In the genomic region with DNA sequence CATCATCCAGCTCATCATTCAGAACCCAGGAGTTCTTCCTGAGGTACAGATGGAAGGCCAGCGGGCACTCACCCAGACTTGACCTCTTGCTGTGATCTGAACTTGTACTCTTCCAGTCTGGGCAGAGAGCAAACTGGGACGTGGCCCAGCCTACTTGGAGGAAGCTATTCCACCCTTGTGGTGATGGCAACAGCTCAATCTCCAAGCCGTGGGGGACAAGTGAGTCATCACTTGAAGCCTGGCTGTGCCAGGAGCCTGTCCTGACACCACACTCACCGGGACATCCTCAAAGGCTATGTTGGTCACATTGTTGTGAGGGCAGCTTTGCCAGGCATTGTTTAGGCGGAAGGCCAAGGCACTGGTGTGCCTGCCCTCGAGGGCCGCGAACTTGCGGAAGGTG, we compare ENCODE assay signal across 15 mouse cellular contexts.
DNase-seq lines count a peak whose midpoint lies in the region; ATAC-seq lines count a peak whose summit lies in the region.
"Had no signal": no experiment of that assay in that cellular context is flagged by ENCODE, and none has a peak within 500 bp of the region (broad histone marks: within the 10 kb centered on the region; RNA-seq: fewer than 3 reads in every experiment).

No protein-coding gene starts in this region.

- H3K4me1 ChIP-seq in megakaryocyte, embryonic 14.5 days: peaks cover 76% of the 10 kb centered on the region
- H3K4me1 ChIP-seq in forebrain, embryonic 11.5 days (replicated peaks; ENCODE audit: control insufficient read depth, insufficient read depth, low read length): no peaks in the 10 kb centered on the region
- H3K4me1 ChIP-seq: embryonic facial prominence, embryonic 15.5 days; lung, embryonic 15.5 days had no signal

- H3K9me3 ChIP-seq in megakaryocyte, embryonic 14.5 days: no peaks in the 10 kb centered on the region
- no peaks in the 10 kb centered on the region for H3K9me3 ChIP-seq in forebrain, embryonic 11.5 days (ENCODE audit: control insufficient read depth, low read length)
- H3K9me3 ChIP-seq: embryonic facial prominence, embryonic 15.5 days; lung, embryonic 15.5 days had no signal

- no peak overlapping the region for H3K9ac ChIP-seq in forebrain, embryonic 11.5 days (ENCODE audit: low read length)
- H3K9ac ChIP-seq: embryonic facial prominence, embryonic 15.5 days; forebrain, postnatal 0 days; lung, embryonic 15.5 days had no signal

- peaks cover 1% of the 10 kb centered on the region for H3K27me3 ChIP-seq in megakaryocyte, embryonic 14.5 days (replicated peaks)
- no peaks in the 10 kb centered on the region for H3K27me3 ChIP-seq in forebrain, embryonic 11.5 days (ENCODE audit: control insufficient read depth, insufficient read depth, low read length)
- H3K27me3 ChIP-seq: embryonic facial prominence, embryonic 15.5 days; lung, embryonic 15.5 days had no signal

- peak overlapping the region; percentile 40 for H3K4me3 ChIP-seq in megakaryocyte, embryonic 14.5 days (replicated peaks)
- H3K4me3 ChIP-seq in forebrain, embryonic 11.5 days (ENCODE audit: low read depth, low read length): no peak overlapping the region
- H3K4me3 ChIP-seq: embryonic facial prominence, embryonic 15.5 days; lung, embryonic 15.5 days; myocyte had no signal

- ATAC-seq in megakaryocyte, adult 5-6 weeks (ENCODE audit: poor library complexity, severe bottlenecking): no peak
- ATAC-seq in forebrain, embryonic 11.5 days (replicated peaks; ENCODE audit: low FRiP score): no peak
- no peak for ATAC-seq in frontal cortex, adult (ENCODE audit: low TSS enrichment)
- ATAC-seq: forebrain, postnatal 0 days had no signal

- 89% methylated on average over 9 of the region's 9 CpGs for WGBS in forebrain, embryonic 11.5 days

- H3K4me2 ChIP-seq in forebrain, embryonic 11.5 days (ENCODE audit: low read depth, low read length, severe bottlenecking): no peak overlapping the region
- H3K4me2 ChIP-seq: embryonic facial prominence, embryonic 15.5 days; liver, embryonic 11.5 days; lung, embryonic 15.5 days; midbrain, embryonic 11.5 days had no signal

- H3K27ac ChIP-seq in forebrain, embryonic 11.5 days (ENCODE audit: low read depth, low read length): no peak overlapping the region
- H3K27ac ChIP-seq: embryonic facial prominence, embryonic 15.5 days; lung, embryonic 15.5 days had no signal

- H3K36me3 ChIP-seq in megakaryocyte, embryonic 14.5 days (replicated peaks; ENCODE audit: low read length): peaks cover 50% of the 10 kb centered on the region
- no peaks in the 10 kb centered on the region for H3K36me3 ChIP-seq in forebrain, embryonic 11.5 days (ENCODE audit: control insufficient read depth, insufficient read depth, low read length)
- H3K36me3 ChIP-seq: embryonic facial prominence, embryonic 15.5 days; lung, embryonic 15.5 days had no signal

- peak; percentile 5 for DNase-seq in adrenal gland, postnatal 25 days
- no peak for DNase-seq in adrenal gland, adult 18-20 months (ENCODE audit: low spot score in 2 of 2)
- peak; percentile 95 to 98 for DNase-seq in cerebellum, postnatal 36 days
- DNase-seq in right cerebral cortex, postnatal 10 days (ENCODE audit: low spot score in 2 of 2): no peak
- no peak for DNase-seq in forebrain, embryonic 11.5 days (ENCODE audit: low spot score)
- DNase-seq: forebrain, postnatal 0 days; layer of hippocampus, adult 9-11 months had no signal

Comparison
In these comparisons a context has a peak if more than half of its experiments do, and no peak if none do; other contexts are left out.
1. DNase-seq: peak in adrenal gland, postnatal 25 days (single experiment) and cerebellum, postnatal 36 days (2 of 2); none in adrenal gland, adult 18-20 months (0 of 2), right cerebral cortex, postnatal 10 days (0 of 2) and forebrain, embryonic 11.5 days (single experiment).